Mouse (Mus musculus) bone marrow, adult 2 months (tissue): ENCODE measurements around the gene Gm5861.
"Not testable (repeated sequence)": the region's sequence is repeated elsewhere in the genome, so short reads cannot be mapped to it uniquely, and the experiment has no call there.

Experiments
- CTCF ChIP-seq: fragments of 200-500 bp; IDR thresholded peaks from 2 replicates; pipeline ENCODE4 v1.5.1; 2011; ENCODE audit warnings: low read length, control low read depth; ENCODE audit not compliant: control insufficient read depth, insufficient read depth
- POLR2A ChIP-seq: fragments of 200-500 bp; IDR thresholded peaks from 2 replicates; pipeline ENCODE4 v1.6.1; 2011; ENCODE audit warnings: low read depth, mild to moderate bottlenecking, control low read depth, low read length, borderline replicate concordance; ENCODE audit not compliant: control insufficient read depth

DNA sequence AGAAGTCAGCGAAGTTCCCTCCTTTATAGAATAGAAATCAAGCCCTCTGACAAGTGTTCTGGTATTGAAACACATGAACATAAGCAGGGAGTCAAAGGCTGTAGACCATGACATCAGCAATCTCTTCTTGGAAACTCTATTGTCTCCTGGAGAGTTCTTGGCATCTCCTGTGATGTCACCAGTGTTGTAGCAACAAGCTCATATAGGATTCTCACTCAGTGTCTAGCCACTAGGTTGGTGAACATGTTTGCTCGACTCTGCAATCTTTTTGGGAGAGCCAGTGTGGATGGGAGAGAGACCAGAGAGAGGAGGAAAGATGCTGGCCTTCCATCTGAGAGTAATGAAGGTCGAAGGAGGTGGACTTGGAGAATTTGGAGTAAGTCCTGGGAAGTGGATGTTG lies at the start of gene Gm5861:
- TF ChIP-seq POLR2A, CTCF: not testable (repeated sequence)
